Mouse (Mus musculus) lung, postnatal 10 days (tissue): Measurements from ENCODE around the gene Wdr92.
A peak's percentile ranks its signal among the peaks of the same experiment; 100 is the strongest.

Experiments
- DNase-seq: peaks from one replicate; pipeline ENCODE4 v3.0.0; 2021

Gene Wdr92

GRCm38 (mm10) chr11:17181807-17182206 is at the start of gene Wdr92:
Gene Wdr92 (plus strand): TSS chr11:17182107.
- no peak for DNase-seq

- no peak for DNase-seq
These were observed 46.3 kb upstream of the Wdr92 start for GRCm38 (mm10) chr11:17135638-17136037.

GRCm38 (mm10) chr11:17138306-17139033 is 43.4 kb upstream of the Wdr92 start:
- DNase-seq = no peak

GRCm38 (mm10) chr11:17158858-17159737 is 22.8 kb upstream of the Wdr92 start, which contains the start of gene Ppp3r1:
Gene Ppp3r1 (plus strand): TSS chr11:17159263.
- peak; percentile 98 for DNase-seq

GRCm38 (mm10) chr11:17159738-17160241 is 22.1 kb upstream of the Wdr92 start:
- DNase-seq = peak; percentile 38

GRCm38 (mm10) chr11:17160242-17160641 is 21.7 kb upstream of the Wdr92 start:
- peak; percentile 69 for DNase-seq

GRCm38 (mm10) chr11:17163956-17164355 is 18.0 kb upstream of the Wdr92 start:
- DNase-seq = no peak

- DNase-seq = no peak
These were observed 15.3 kb upstream of the Wdr92 start for GRCm38 (mm10) chr11:17166627-17167026.

GRCm38 (mm10) chr11:17169262-17169661 is 12.6 kb upstream of the Wdr92 start:
- no peak for DNase-seq

GRCm38 (mm10) chr11:17170938-17171729 is 10.8 kb upstream of the Wdr92 start:
- no peak for DNase-seq

GRCm38 (mm10) chr11:17172300-17172699 is 9.6 kb upstream of the Wdr92 start:
- DNase-seq = no peak

- no peak for DNase-seq
These were observed 5.3 kb upstream of the Wdr92 start for GRCm38 (mm10) chr11:17176638-17177037.

- no peak for DNase-seq
These were observed 1.2 kb upstream of the Wdr92 start for GRCm38 (mm10) chr11:17180753-17181152.

- no peak for DNase-seq
These were observed 1.3 kb downstream of the Wdr92 start for GRCm38 (mm10) chr11:17183165-17183564.

- no peak for DNase-seq
These were observed 5.7 kb downstream of the Wdr92 start for GRCm38 (mm10) chr11:17187649-17188048.

GRCm38 (mm10) chr11:17188786-17189185 is 6.9 kb downstream of the Wdr92 start:
- DNase-seq = no peak

- peak; percentile 16 for DNase-seq
These were observed 10.4 kb downstream of the Wdr92 start for GRCm38 (mm10) chr11:17192151-17192844.

- no peak for DNase-seq
These were observed 17.3 kb downstream of the Wdr92 start for GRCm38 (mm10) chr11:17199170-17199569.

GRCm38 (mm10) chr11:17199840-17200501 is 18.1 kb downstream of the Wdr92 start:
- DNase-seq = no peak

- no peak for DNase-seq
These were observed 19.0 kb downstream of the Wdr92 start for GRCm38 (mm10) chr11:17200936-17201335.

GRCm38 (mm10) chr11:17202481-17202880 is 20.6 kb downstream of the Wdr92 start:
- DNase-seq = no peak
